Mouse (Mus musculus): ENCODE data around the gene Ube2k. TPM values are rescaled to one million over a fixed set of nuclear protein-coding genes. Genes with fewer than 3 reads are reported as not detected.

The Ube2k gene
- polyA plus RNA-seq, 1 experiment from 2014 or later: 123 TPM

DNA sequence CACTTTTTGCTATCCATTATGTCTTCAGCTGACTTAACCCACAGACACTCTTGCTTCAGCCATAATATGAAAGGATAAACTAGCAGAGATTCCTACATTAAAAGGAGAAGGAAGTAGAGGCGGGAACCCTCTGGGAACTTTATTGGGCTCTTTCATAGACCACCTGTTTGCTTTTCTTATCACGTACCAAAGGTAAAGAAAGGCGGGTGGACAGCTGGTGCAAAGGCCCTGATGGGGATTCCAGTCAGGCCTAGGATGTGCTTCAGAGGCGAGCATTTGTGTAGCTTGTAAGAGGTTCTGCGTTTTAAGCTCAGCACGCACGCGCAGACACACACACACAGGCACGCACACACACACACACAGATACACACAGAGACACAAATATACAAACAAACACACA, 35.6 kb upstream of the Ube2k start:
- no peaks in the 10 kb centered on the region for H3K4me1 ChIP-seq (replicated peaks; ENCODE audit: control insufficient read depth, insufficient read depth, low read length)
- 75% methylated on average over 9 of the region's 9 CpGs for WGBS
- H3K27ac ChIP-seq (ENCODE audit: low read depth): no peak overlapping the region
- no peak overlapping the region for H3K4me3 ChIP-seq (ENCODE audit: low read depth, low read length)
- no peaks in the 10 kb centered on the region for H3K36me3 ChIP-seq (ENCODE audit: control insufficient read depth, insufficient read depth, low read length)
- DNase-seq (ENCODE audit: low spot score) (no peak), ATAC-seq (replicated peaks; ENCODE audit: low FRiP score, low TSS enrichment, low read depth) (no peak)
- no peaks in the 10 kb centered on the region for H3K27me3 ChIP-seq (replicated peaks; ENCODE audit: control insufficient read depth, insufficient read depth, low read length)
- no peak overlapping the region for H3K4me2 ChIP-seq (ENCODE audit: low read length)
- no peak overlapping the region for H3K9ac ChIP-seq (ENCODE audit: low read length)
- H3K9me3 ChIP-seq (ENCODE audit: control insufficient read depth, low read length): no peaks in the 10 kb centered on the region

DNA sequence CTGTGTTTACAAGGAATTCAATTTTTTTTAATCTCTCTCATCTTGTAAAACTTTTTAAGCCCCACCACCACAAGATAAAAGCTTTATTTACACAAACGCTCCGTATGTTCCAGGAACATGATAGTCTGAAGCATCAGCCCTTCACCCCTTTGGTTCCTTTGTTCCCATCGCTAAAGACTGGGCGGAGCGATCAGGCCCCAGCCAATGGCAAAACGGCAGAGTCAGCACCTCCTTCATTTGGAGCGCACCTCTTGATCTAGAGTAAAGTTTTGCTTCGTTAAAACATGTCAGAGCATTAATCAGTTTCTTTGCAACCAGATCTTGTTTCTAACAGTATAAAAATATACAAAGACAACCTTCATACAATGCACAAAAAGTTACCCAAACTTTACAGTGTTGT, 31.2 kb upstream of the Ube2k start:
- peak overlapping the region; percentile 37 for H3K4me2 ChIP-seq (ENCODE audit: low read length)
- no peak overlapping the region for H3K9ac ChIP-seq (ENCODE audit: low read length)
- peak overlapping the region; percentile 11; the same call in 1 of the 2 replicates for H3K4me3 ChIP-seq (ENCODE audit: low read depth, low read length)
- WGBS: 10% methylated on average over 8 of the region's 8 CpGs
- no peak for DNase-seq (ENCODE audit: low spot score)
- H3K36me3 ChIP-seq (ENCODE audit: control insufficient read depth, insufficient read depth, low read length): no peaks in the 10 kb centered on the region
- ATAC-seq (replicated peaks; ENCODE audit: low FRiP score, low TSS enrichment, low read depth): no peak
- H3K9me3 ChIP-seq (ENCODE audit: control insufficient read depth, low read length): no peaks in the 10 kb centered on the region
- no peak overlapping the region for H3K27ac ChIP-seq (ENCODE audit: low read depth)
- no peaks in the 10 kb centered on the region for H3K4me1 ChIP-seq (replicated peaks; ENCODE audit: control insufficient read depth, insufficient read depth, low read length)
- H3K27me3 ChIP-seq (replicated peaks; ENCODE audit: control insufficient read depth, insufficient read depth, low read length): no peaks in the 10 kb centered on the region

DNA sequence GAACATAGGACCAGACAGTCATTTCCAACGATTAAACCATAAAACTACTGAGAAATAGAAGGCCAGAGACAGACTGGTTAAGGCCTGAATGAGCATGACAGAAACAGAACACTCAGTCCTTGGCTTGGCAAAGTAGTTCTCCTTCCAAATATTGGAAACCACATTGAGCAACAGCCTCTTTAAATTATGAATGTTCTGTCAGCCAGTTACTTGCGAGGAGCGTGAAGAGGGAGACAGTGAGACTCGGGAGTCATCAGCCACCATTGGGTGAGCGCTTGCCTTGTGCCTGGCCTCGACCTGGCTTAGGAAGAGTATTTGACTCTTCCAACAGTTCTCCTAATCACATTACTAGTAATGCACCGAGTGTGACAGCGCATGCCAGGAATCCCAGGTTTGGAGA, 28.6 kb upstream of the Ube2k start:
- Histone ChIP-seq H3K9me3 (ENCODE audit: control insufficient read depth, low read length) (no peaks in the 10 kb centered on the region), H3K4me1 (replicated peaks; ENCODE audit: control insufficient read depth, insufficient read depth, low read length) (no peaks in the 10 kb centered on the region), H3K27ac (ENCODE audit: low read depth) (no peak overlapping the region), H3K36me3 (ENCODE audit: control insufficient read depth, insufficient read depth, low read length) (no peaks in the 10 kb centered on the region), H3K4me2 (ENCODE audit: low read length) (no peak overlapping the region), H3K4me3 (ENCODE audit: low read depth, low read length) (no peak overlapping the region), H3K9ac (ENCODE audit: low read length) (no peak overlapping the region), H3K27me3 (replicated peaks; ENCODE audit: control insufficient read depth, insufficient read depth, low read length) (no peaks in the 10 kb centered on the region)
- no peak for ATAC-seq (replicated peaks; ENCODE audit: low FRiP score, low TSS enrichment, low read depth)
- no peak for DNase-seq (ENCODE audit: low spot score)
- 80% methylated on average over 8 of the region's 8 CpGs for WGBS

- Histone ChIP-seq H3K27me3 (replicated peaks; ENCODE audit: control insufficient read depth, insufficient read depth, low read length) (no peaks in the 10 kb centered on the region), H3K9me3 (ENCODE audit: control insufficient read depth, low read length) (0 out of 2 replicates have a peak, but pooled peaks cover 2% of the 10 kb centered on the region), H3K4me1 (replicated peaks; ENCODE audit: control insufficient read depth, insufficient read depth, low read length) (no peaks in the 10 kb centered on the region), H3K36me3 (ENCODE audit: control insufficient read depth, insufficient read depth, low read length) (no peaks in the 10 kb centered on the region), H3K4me3 (ENCODE audit: low read depth, low read length) (no peak overlapping the region), H3K27ac (ENCODE audit: low read depth) (no peak overlapping the region), H3K9ac (ENCODE audit: low read length) (no peak overlapping the region), H3K4me2 (ENCODE audit: low read length) (no peak overlapping the region)
- 69% methylated on average over 3 of the region's 3 CpGs for whole genome bisulfite sequencing
- ATAC-seq (replicated peaks; ENCODE audit: low FRiP score, low TSS enrichment, low read depth): no peak
- DNase-seq (ENCODE audit: low spot score): no peak
Observed at GRCm38 (mm10) chr5:65513506-65513905, 23.5 kb upstream of the Ube2k start.

GRCm38 (mm10) chr5:65514635-65515278, 22.3 kb upstream of the Ube2k start:
- Histone ChIP-seq H3K4me3 (ENCODE audit: low read depth, low read length) (no peak overlapping the region), H3K9ac (ENCODE audit: low read length) (no peak overlapping the region), H3K27ac (ENCODE audit: low read depth) (no peak overlapping the region), H3K9me3 (ENCODE audit: control insufficient read depth, low read length) (0 out of 2 replicates have a peak, but pooled peaks cover 2% of the 10 kb centered on the region), H3K36me3 (ENCODE audit: control insufficient read depth, insufficient read depth, low read length) (no peaks in the 10 kb centered on the region), H3K27me3 (replicated peaks; ENCODE audit: control insufficient read depth, insufficient read depth, low read length) (no peaks in the 10 kb centered on the region), H3K4me2 (ENCODE audit: low read length) (no peak overlapping the region), H3K4me1 (replicated peaks; ENCODE audit: control insufficient read depth, insufficient read depth, low read length) (no peaks in the 10 kb centered on the region)
- 69% methylated on average over 5 of the region's 5 CpGs for WGBS
- DNase-seq (ENCODE audit: low spot score) (no peak), ATAC-seq (replicated peaks; ENCODE audit: low FRiP score, low TSS enrichment, low read depth) (no peak)

- Histone ChIP-seq H3K9me3 (ENCODE audit: control insufficient read depth, low read length) (0 out of 2 replicates have a peak, but pooled peaks cover 2% of the 10 kb centered on the region), H3K27me3 (replicated peaks; ENCODE audit: control insufficient read depth, insufficient read depth, low read length) (no peaks in the 10 kb centered on the region), H3K4me1 (replicated peaks; ENCODE audit: control insufficient read depth, insufficient read depth, low read length) (no peaks in the 10 kb centered on the region), H3K4me2 (ENCODE audit: low read length) (no peak overlapping the region), H3K36me3 (ENCODE audit: control insufficient read depth, insufficient read depth, low read length) (no peaks in the 10 kb centered on the region), H3K4me3 (ENCODE audit: low read depth, low read length) (no peak overlapping the region), H3K9ac (ENCODE audit: low read length) (no peak overlapping the region), H3K27ac (ENCODE audit: low read depth) (no peak overlapping the region)
- DNase-seq (ENCODE audit: low spot score): no peak
- 83% methylated on average over 1 of the region's 1 CpGs for WGBS
- ATAC-seq (replicated peaks; ENCODE audit: low FRiP score, low TSS enrichment, low read depth): no peak
Observed at GRCm38 (mm10) chr5:65521803-65522202, 15.2 kb upstream of the Ube2k start.

GRCm38 (mm10) chr5:65524831-65525230, 12.2 kb upstream of the Ube2k start:
- H3K36me3 ChIP-seq (ENCODE audit: control insufficient read depth, insufficient read depth, low read length): no peaks in the 10 kb centered on the region
- no peak overlapping the region for H3K9ac ChIP-seq (ENCODE audit: low read length)
- H3K9me3 ChIP-seq (ENCODE audit: control insufficient read depth, low read length): no peaks in the 10 kb centered on the region
- H3K4me3 ChIP-seq (ENCODE audit: low read depth, low read length): no peak overlapping the region
- H3K4me2 ChIP-seq (ENCODE audit: low read length): no peak overlapping the region
- no peaks in the 10 kb centered on the region for H3K4me1 ChIP-seq (replicated peaks; ENCODE audit: control insufficient read depth, insufficient read depth, low read length)
- H3K27me3 ChIP-seq (replicated peaks; ENCODE audit: control insufficient read depth, insufficient read depth, low read length): no peaks in the 10 kb centered on the region
- no peak overlapping the region for H3K27ac ChIP-seq (ENCODE audit: low read depth)
- ATAC-seq (replicated peaks; ENCODE audit: low FRiP score, low TSS enrichment, low read depth) (no peak), DNase-seq (ENCODE audit: low spot score) (no peak)
- WGBS: 77% methylated on average over 4 of the region's 4 CpGs

GRCm38 (mm10) chr5:65525674-65526443, 11.2 kb upstream of the Ube2k start:
- Histone ChIP-seq H3K9me3 (ENCODE audit: control insufficient read depth, low read length) (no peaks in the 10 kb centered on the region), H3K4me2 (ENCODE audit: low read length) (no peak overlapping the region), H3K27ac (ENCODE audit: low read depth) (no peak overlapping the region), H3K27me3 (replicated peaks; ENCODE audit: control insufficient read depth, insufficient read depth, low read length) (no peaks in the 10 kb centered on the region), H3K36me3 (ENCODE audit: control insufficient read depth, insufficient read depth, low read length) (no peaks in the 10 kb centered on the region), H3K4me3 (ENCODE audit: low read depth, low read length) (no peak overlapping the region), H3K9ac (ENCODE audit: low read length) (no peak overlapping the region), H3K4me1 (replicated peaks; ENCODE audit: control insufficient read depth, insufficient read depth, low read length) (no peaks in the 10 kb centered on the region)
- DNase-seq (ENCODE audit: low spot score) (no peak), ATAC-seq (replicated peaks; ENCODE audit: low FRiP score, low TSS enrichment, low read depth) (no peak; the same call in 1 of the 2 replicates)
- WGBS: 19% methylated on average over 8 of the region's 8 CpGs
